Mouse (Mus musculus) small intestine, adult 2 months (tissue): ENCODE measurements around the gene Agfg1.

Experiments
- CTCF ChIP-seq: fragments of 200-500 bp; IDR thresholded peaks from 2 replicates; pipeline ENCODE4 v1.5.1; 2012; ENCODE audit warnings: low read depth, mild to moderate bottlenecking, control low read depth, inconsistent platforms, low read length, moderate library complexity, mixed read lengths; ENCODE audit not compliant: insufficient replicate concordance, insufficient read length; ENCODE audit errors: extremely low read depth
- POLR2A ChIP-seq: fragments of 200-500 bp; IDR thresholded peaks from 2 replicates; pipeline ENCODE4 v1.6.1; 2012; ENCODE audit warnings: low read depth, mild to moderate bottlenecking, control low read depth, inconsistent platforms, low read length, moderate library complexity

- no peak for TF ChIP-seq CTCF
- no peak for TF ChIP-seq POLR2A
Observed at GRCm38 (mm10) chr1:82913025-82913424, 73.7 kb downstream of the Agfg1 start, which contains the start of gene A030005L19Rik.
